Mouse (Mus musculus): Measurements from ENCODE around the gene Slc35e4. TPM values are rescaled to one million over a fixed set of nuclear protein-coding genes. Genes with fewer than 3 reads are reported as not detected.

The Slc35e4 gene
- polyA plus RNA-seq (2012; rRNA removed), result 38.2 and 46.2 TPM in 2 replicates

DNA sequence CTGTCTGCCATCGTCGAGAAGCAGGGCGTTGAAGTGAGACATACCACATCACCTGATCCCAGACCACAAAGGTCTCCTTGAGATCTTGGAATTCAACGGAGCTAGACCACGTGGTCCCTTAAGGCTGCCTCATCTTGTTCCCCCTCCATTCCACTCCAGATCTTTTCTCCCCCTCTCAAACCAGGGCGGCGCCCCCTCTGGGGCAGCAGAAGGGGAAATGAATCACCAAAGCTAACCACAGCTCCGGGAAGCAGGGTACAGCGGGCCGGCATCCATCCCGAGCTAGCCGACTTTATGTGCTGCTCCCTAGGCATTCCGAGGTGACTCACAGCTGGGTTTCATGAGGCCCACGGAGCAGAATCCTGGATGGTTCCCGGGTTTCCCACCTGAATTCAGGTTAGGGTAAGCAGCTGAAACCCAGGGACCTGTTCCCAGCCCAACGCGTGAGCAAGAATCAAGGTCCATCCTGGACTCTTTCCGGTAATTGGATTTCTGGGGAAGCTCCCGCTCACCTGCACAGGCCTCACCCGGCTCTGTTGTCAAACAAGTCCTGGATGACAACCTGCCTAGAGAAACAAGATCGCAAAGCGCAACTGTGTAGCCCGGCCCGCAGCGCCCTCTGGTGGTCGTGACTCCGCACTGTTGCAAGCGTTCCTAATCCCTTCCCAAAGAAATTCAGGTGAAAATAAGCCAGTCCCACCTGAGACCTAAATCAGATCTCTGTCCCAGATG lies at the start of gene Slc35e4:
Slc35e4 (minus strand) TSS at position 556 of the 732 bp plus-strand sequence.

DNA sequence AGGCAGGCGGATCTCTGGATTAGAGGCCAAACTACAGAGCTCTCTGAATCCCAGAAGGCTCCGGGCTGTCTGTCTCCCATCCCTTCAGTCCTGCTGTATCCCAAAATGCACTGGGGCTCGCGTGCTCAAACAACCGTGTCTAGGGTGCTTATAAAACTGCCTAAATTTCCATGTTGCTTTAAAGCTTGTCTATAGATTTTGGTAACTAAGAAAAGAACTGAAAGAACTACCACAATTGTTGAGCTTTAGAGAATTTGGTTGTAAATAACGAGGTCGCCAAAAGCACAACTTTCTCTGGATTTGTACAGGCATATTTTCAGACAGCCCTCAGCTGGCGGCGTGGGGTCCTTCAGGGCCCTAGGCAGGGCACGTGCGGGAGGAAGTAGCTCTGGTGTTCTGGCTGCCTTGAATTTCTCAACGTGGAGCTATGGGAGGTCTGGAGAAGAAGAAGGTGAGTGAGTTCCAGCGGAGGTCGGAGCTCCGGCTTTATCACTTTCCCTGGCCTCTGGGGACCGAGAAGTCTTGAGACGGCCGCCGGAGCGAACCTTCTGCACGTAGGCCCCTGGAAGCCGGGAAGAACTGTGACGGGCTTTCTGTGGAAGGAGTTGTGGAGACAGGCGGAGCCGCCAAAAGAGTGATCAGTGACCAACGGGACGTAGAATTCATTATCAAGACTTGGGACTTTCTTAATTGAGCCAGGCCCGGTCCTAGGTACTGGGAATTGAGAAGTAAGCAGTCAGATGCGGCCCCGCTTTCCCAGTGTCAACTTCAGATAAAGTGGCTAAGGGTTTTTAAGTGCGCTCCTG lies 49.3 kb upstream of the Slc35e4 start, which contains the start of gene Pes1:
Pes1 (plus strand) TSS at position 366 of the 806 bp plus-strand sequence.

DNA sequence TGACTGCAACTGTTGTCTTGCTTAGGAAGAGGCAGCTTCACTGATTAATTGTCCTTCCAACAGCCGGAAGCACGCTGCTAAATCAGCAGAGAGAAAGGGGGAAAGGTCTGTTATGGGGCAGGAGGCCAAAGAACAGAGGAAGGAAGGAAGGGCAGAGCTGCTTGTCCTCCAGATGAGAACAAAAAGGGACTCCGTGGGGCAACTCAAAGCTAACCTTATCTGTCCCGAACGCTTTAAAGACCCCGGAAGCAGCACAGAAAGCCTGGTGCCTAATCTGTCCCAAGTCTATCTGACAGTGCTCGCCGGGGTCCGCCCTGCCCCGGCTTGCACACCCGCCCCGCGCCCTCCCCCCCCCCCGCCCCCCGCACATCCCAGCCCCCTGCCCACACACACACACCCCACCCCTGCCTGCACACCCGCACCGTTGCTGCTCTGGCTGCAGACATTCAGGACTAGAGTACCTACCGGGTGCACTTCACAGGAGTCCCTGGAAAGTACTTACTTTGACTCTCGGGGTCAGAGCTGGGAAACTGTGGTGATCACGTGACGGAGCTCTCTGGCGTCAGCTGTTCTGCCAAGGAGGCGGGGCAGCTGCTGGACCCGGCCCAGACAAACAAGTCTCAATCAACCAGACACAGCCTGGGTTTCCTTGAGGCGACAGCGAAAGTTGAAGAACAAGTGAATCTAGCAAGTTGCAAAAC lies 17.2 kb upstream of the Slc35e4 start, which contains the start of gene Tcn2:
Tcn2 (minus strand) TSS at position 649 of the 701 bp plus-strand sequence.

DNA sequence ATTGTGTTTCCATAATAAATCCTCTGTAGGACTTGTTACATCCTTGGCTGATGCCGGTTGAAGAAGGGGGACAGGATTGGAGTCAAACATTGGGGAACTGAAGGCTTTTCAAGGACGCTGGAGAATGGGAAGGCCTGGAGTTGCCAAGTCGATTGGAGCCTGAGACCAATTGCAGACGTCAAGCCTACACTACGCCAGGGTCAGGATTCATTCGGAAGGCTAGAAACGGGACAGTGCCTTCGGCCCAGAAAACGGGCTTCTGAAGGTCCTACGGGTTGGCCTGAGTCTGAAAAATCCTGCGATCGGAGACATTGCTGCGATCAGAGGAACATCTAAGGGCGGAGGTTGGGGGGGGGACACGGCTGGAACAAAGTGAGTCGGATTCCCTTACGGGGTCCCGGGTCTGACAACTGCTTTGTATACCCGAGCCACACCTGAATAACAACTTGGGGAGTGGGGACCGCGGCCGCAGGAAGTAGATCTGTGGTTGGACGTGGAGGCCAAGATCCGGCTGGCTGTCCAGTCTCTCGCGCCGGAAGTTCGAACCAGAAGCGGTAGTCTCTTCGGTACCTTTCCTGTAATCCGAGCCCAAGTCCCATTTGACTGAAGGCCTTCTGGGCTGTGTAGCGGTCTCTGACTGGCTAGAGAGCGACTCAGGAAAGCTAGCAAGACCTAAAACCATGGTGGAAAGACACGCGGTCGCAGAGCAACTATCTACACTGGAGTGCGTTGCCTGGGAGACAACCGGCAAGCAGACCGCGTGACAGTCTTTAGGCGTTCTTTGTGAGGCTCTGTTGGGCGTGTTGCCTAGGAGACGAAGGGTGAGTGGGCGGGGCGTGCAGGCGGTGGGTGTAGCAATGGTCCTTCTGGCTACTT lies 19.8 kb downstream of the Slc35e4 start, which contains the start of the genes 4921536K21Rik and Dusp18:
4921536K21Rik (minus strand) TSS at position 693 of the 876 bp plus-strand sequence.
Dusp18 (plus strand) TSS at position 835 of the 876 bp plus-strand sequence.

DNA sequence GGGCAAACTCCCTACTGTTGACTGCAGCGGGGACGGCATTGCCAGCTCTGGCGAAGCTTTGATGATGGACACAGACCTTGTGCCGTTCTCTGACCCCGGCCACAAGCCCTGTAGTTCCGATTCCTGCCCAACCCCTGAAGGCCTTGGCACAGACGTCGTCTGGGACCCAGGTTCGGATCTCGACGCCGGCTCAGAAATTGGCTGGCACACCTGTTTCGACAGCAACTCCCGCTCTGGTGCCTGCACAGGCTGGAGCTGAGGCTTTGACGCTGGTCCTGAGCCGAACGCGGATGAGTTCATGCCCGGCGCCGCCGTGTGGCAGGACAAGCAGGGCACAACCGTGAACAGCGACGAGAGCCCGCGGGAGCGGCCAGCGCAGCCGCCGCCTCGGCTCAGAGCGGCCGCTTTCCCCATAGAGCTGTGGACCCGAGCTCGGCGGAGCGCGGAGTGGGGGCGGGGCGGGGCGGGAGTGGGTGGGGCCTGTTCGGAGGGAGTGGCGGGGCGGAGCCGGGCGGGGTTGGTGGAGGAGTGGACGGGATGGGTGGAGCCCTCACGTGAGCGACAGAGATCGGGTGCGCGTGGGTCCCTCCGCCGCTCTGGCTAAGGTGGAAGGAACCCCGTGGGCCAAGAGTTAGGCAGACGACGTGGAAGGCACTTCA lies 50.9 kb downstream of the Slc35e4 start, which contains the start of gene Osbp2:
Osbp2 (minus strand) TSS at position 450 of the 659 bp plus-strand sequence.

Other genes with a start within 250 kb of the Slc35e4 start
- 3.6 and 3.7 TPM in 2 replicates for gene Osbp2, start 50.8 kb downstream of the Slc35e4 start, polyA plus RNA-seq (2012; rRNA removed)
- 0.68 and 0.71 TPM in 2 replicates for gene 4921536K21Rik, start 19.6 kb downstream of the Slc35e4 start, polyA plus RNA-seq (2012; rRNA removed)
- gene Dusp18, start 19.4 kb downstream of the Slc35e4 start, polyA plus RNA-seq (2012; rRNA removed), result 9.6 and 12.0 TPM in 2 replicates
- gene Tcn2, start 17.5 kb upstream of the Slc35e4 start, polyA plus RNA-seq (2012; rRNA removed), result 122 and 149 TPM in 2 replicates
- 46.4 and 53.7 TPM in 2 replicates for gene Pes1, start 49.3 kb upstream of the Slc35e4 start, polyA plus RNA-seq (2012; rRNA removed)
- gene 4930556J24Rik, start 62.1 kb upstream of the Slc35e4 start, polyA plus RNA-seq (2012; rRNA removed), result not detected in 2 replicates
- gene Gal3st1, start 69.0 kb upstream of the Slc35e4 start, polyA plus RNA-seq (2012; rRNA removed), result 6.3 and 7.7 TPM in 2 replicates
- 0.78 and 1.3 TPM in 2 replicates for gene Sec14l4, start 116.8 kb upstream of the Slc35e4 start, polyA plus RNA-seq (2012; rRNA removed)
- 17.7 and 26.0 TPM in 2 replicates for gene Sec14l3, start 150.2 kb upstream of the Slc35e4 start, polyA plus RNA-seq (2012; rRNA removed)
- gene Mtfp1, start 180.8 kb upstream of the Slc35e4 start, polyA plus RNA-seq (2012; rRNA removed), result 15.7 and 20.6 TPM in 2 replicates
- 0.92 and 0.96 TPM in 2 replicates for gene Sec14l2, start 208.8 kb upstream of the Slc35e4 start, polyA plus RNA-seq (2012; rRNA removed)
- gene Rnf215, start 220.5 kb upstream of the Slc35e4 start, polyA plus RNA-seq (2012; rRNA removed), result 46.5 and 46.6 TPM in 2 replicates
- gene Ccdc157, start 245.6 kb upstream of the Slc35e4 start, polyA plus RNA-seq (2012; rRNA removed), result 23.9 and 26.0 TPM in 2 replicates
- gene Sf3a1, start 245.7 kb upstream of the Slc35e4 start, polyA plus RNA-seq (2012; rRNA removed), result 36.9 and 56.4 TPM in 2 replicates

Measured in ovary, adult 2 months (tissue).